Mouse (Mus musculus): ENCODE data around the gene Mettl15. TPM values are rescaled to one million over a fixed set of nuclear protein-coding genes. Genes with fewer than 3 reads are reported as not detected.

Mettl15 gene
- polyA plus RNA-seq, 1 experiment from 2014 or later = 15.1 TPM

- Histone ChIP-seq H3K27me3 (ENCODE audit: control insufficient read depth, insufficient read depth, low read depth, low read length) (no peaks in the 10 kb centered on the region), H3K4me3 (ENCODE audit: low read length) (peak overlapping the region; percentile 65), H3K27ac (ENCODE audit: low read length) (peak overlapping the region; percentile 32; the same call in 1 of the 2 replicates), H3K4me1 (replicated peaks; ENCODE audit: control insufficient read depth, insufficient read depth, low read length) (peaks cover 10% of the 10 kb centered on the region; the same call in 1 of the 2 replicates), H3K9ac (ENCODE audit: low read length) (peak overlapping the region; percentile 73), H3K4me2 (ENCODE audit: low read depth, low read length) (peak overlapping the region; percentile 61), H3K9me3 (ENCODE audit: control insufficient read depth, low read length) (no peaks in the 10 kb centered on the region), H3K36me3 (ENCODE audit: control insufficient read depth, insufficient read depth, low read length) (no peaks in the 10 kb centered on the region)
- no peak for ATAC-seq (ENCODE audit: low read depth)
- 4% methylated on average over 4 of the region's 4 CpGs for WGBS
Observed at GRCm38 (mm10) chr2:109280272-109280599, 312 bp downstream of the Mettl15 start.

GRCm38 (mm10) chr2:109278036-109278435 lies 2.5 kb downstream of the Mettl15 start:
- Histone ChIP-seq H3K9me3 (ENCODE audit: control insufficient read depth, low read length) (no peaks in the 10 kb centered on the region), H3K4me2 (ENCODE audit: low read depth, low read length) (peak overlapping the region; percentile 61), H3K4me3 (ENCODE audit: low read length) (peak overlapping the region; percentile 64), H3K27ac (ENCODE audit: low read length) (peak overlapping the region; percentile 21), H3K27me3 (ENCODE audit: control insufficient read depth, insufficient read depth, low read depth, low read length) (no peaks in the 10 kb centered on the region), H3K9ac (ENCODE audit: low read length) (peak overlapping the region; percentile 73), H3K4me1 (replicated peaks; ENCODE audit: control insufficient read depth, insufficient read depth, low read length) (peaks cover 10% of the 10 kb centered on the region; the same call in 1 of the 2 replicates), H3K36me3 (ENCODE audit: control insufficient read depth, insufficient read depth, low read length) (no peaks in the 10 kb centered on the region)
- under 1% methylated on average over 16 of the region's 16 CpGs for WGBS
- ATAC-seq (ENCODE audit: low read depth) = no peak

GRCm38 (mm10) chr2:109277593-109277992 lies 3.0 kb downstream of the Mettl15 start:
- ATAC-seq (ENCODE audit: low read depth) = no peak
- peak overlapping the region; percentile 61 for H3K4me2 ChIP-seq (ENCODE audit: low read depth, low read length)
- H3K36me3 ChIP-seq (ENCODE audit: control insufficient read depth, insufficient read depth, low read length) = no peaks in the 10 kb centered on the region
- H3K9me3 ChIP-seq (ENCODE audit: control insufficient read depth, low read length) = no peaks in the 10 kb centered on the region
- H3K4me1 ChIP-seq (replicated peaks; ENCODE audit: control insufficient read depth, insufficient read depth, low read length) = peaks cover 10% of the 10 kb centered on the region; the same call in 1 of the 2 replicates
- H3K27ac ChIP-seq (ENCODE audit: low read length) = peak overlapping the region; percentile 21
- peak overlapping the region; percentile 73 for H3K9ac ChIP-seq (ENCODE audit: low read length)
- 6% methylated on average over 7 of the region's 7 CpGs for WGBS
- H3K27me3 ChIP-seq (ENCODE audit: control insufficient read depth, insufficient read depth, low read depth, low read length) = no peaks in the 10 kb centered on the region
- peak overlapping the region; percentile 64 for H3K4me3 ChIP-seq (ENCODE audit: low read length)

GRCm38 (mm10) chr2:109273098-109273497 lies 7.5 kb downstream of the Mettl15 start:
- Histone ChIP-seq H3K9ac (ENCODE audit: low read length) (no peak overlapping the region), H3K4me2 (ENCODE audit: low read depth, low read length) (no peak overlapping the region), H3K27ac (ENCODE audit: low read length) (no peak overlapping the region), H3K9me3 (ENCODE audit: control insufficient read depth, low read length) (no peaks in the 10 kb centered on the region), H3K36me3 (ENCODE audit: control insufficient read depth, insufficient read depth, low read length) (no peaks in the 10 kb centered on the region), H3K4me1 (replicated peaks; ENCODE audit: control insufficient read depth, insufficient read depth, low read length) (peaks cover 2% of the 10 kb centered on the region; the same call in 1 of the 2 replicates), H3K27me3 (ENCODE audit: control insufficient read depth, insufficient read depth, low read depth, low read length) (no peaks in the 10 kb centered on the region), H3K4me3 (ENCODE audit: low read length) (no peak overlapping the region)
- no peak for ATAC-seq (ENCODE audit: low read depth)
- 70% methylated on average over 1 of the region's 1 CpGs for WGBS

GRCm38 (mm10) chr2:109262779-109263178 lies 17.8 kb downstream of the Mettl15 start:
- no peak for ATAC-seq (ENCODE audit: low read depth)
- H3K4me1 ChIP-seq (replicated peaks; ENCODE audit: control insufficient read depth, insufficient read depth, low read length) = no peaks in the 10 kb centered on the region
- no peaks in the 10 kb centered on the region for H3K9me3 ChIP-seq (ENCODE audit: control insufficient read depth, low read length)
- no peak overlapping the region for H3K9ac ChIP-seq (ENCODE audit: low read length)
- H3K4me3 ChIP-seq (ENCODE audit: low read length) = no peak overlapping the region
- H3K36me3 ChIP-seq (ENCODE audit: control insufficient read depth, insufficient read depth, low read length) = no peaks in the 10 kb centered on the region
- no peak overlapping the region for H3K4me2 ChIP-seq (ENCODE audit: low read depth, low read length)
- whole genome bisulfite sequencing = 79% methylated on average over 1 of the region's 1 CpGs
- no peak overlapping the region for H3K27ac ChIP-seq (ENCODE audit: low read length)
- no peaks in the 10 kb centered on the region for H3K27me3 ChIP-seq (ENCODE audit: control insufficient read depth, insufficient read depth, low read depth, low read length)

- H3K9ac ChIP-seq (ENCODE audit: low read length) = no peak overlapping the region
- WGBS = 72% methylated on average over 3 of the region's 3 CpGs
Observed at GRCm38 (mm10) chr2:109241947-109242346, 38.6 kb downstream of the Mettl15 start.

GRCm38 (mm10) chr2:109235741-109236140 lies 44.8 kb downstream of the Mettl15 start:
- Histone ChIP-seq H3K9ac (ENCODE audit: low read length) (no peak overlapping the region), H3K4me3 (ENCODE audit: low read length) (no peak overlapping the region), H3K36me3 (ENCODE audit: control insufficient read depth, insufficient read depth, low read length) (no peaks in the 10 kb centered on the region), H3K4me2 (ENCODE audit: low read depth, low read length) (no peak overlapping the region), H3K27ac (ENCODE audit: low read length) (no peak overlapping the region), H3K27me3 (ENCODE audit: control insufficient read depth, insufficient read depth, low read depth, low read length) (no peaks in the 10 kb centered on the region), H3K4me1 (replicated peaks; ENCODE audit: control insufficient read depth, insufficient read depth, low read length) (no peaks in the 10 kb centered on the region), H3K9me3 (ENCODE audit: control insufficient read depth, low read length) (no peaks in the 10 kb centered on the region)
- no peak for ATAC-seq (ENCODE audit: low read depth)
- 68% methylated on average over 1 of the region's 1 CpGs for WGBS

More at GRCm38 (mm10) chr2:109241947-109242346, 38.6 kb downstream of the Mettl15 start:
- no peak overlapping the region for H3K27ac ChIP-seq (ENCODE audit: low read length)
- H3K9me3 ChIP-seq (ENCODE audit: control insufficient read depth, low read length) = no peaks in the 10 kb centered on the region
- H3K36me3 ChIP-seq (ENCODE audit: control insufficient read depth, insufficient read depth, low read length) = no peaks in the 10 kb centered on the region
- H3K27me3 ChIP-seq (ENCODE audit: control insufficient read depth, insufficient read depth, low read depth, low read length) = no peaks in the 10 kb centered on the region
- ATAC-seq (ENCODE audit: low read depth) = no peak
- H3K4me3 ChIP-seq (ENCODE audit: low read length) = no peak overlapping the region
- H3K4me2 ChIP-seq (ENCODE audit: low read depth, low read length) = no peak overlapping the region
- H3K4me1 ChIP-seq (replicated peaks; ENCODE audit: control insufficient read depth, insufficient read depth, low read length) = no peaks in the 10 kb centered on the region

GRCm38 (mm10) chr2:109233876-109234275 lies 46.7 kb downstream of the Mettl15 start:
- H3K4me2 ChIP-seq (ENCODE audit: low read depth, low read length) = no peak overlapping the region
- no peaks in the 10 kb centered on the region for H3K4me1 ChIP-seq (replicated peaks; ENCODE audit: control insufficient read depth, insufficient read depth, low read length)
- H3K27me3 ChIP-seq (ENCODE audit: control insufficient read depth, insufficient read depth, low read depth, low read length) = no peaks in the 10 kb centered on the region
- 80% methylated on average over 4 of the region's 4 CpGs for WGBS
- no peak for ATAC-seq (ENCODE audit: low read depth)
- H3K27ac ChIP-seq (ENCODE audit: low read length) = no peak overlapping the region
- H3K4me3 ChIP-seq (ENCODE audit: low read length) = no peak overlapping the region
- no peaks in the 10 kb centered on the region for H3K36me3 ChIP-seq (ENCODE audit: control insufficient read depth, insufficient read depth, low read length)
- no peaks in the 10 kb centered on the region for H3K9me3 ChIP-seq (ENCODE audit: control insufficient read depth, low read length)
- no peak overlapping the region for H3K9ac ChIP-seq (ENCODE audit: low read length)

- ATAC-seq (ENCODE audit: low read depth) = no peak
- H3K27me3 ChIP-seq (ENCODE audit: control insufficient read depth, insufficient read depth, low read depth, low read length) = no peaks in the 10 kb centered on the region
- H3K4me2 ChIP-seq (ENCODE audit: low read depth, low read length) = no peak overlapping the region
- no peak overlapping the region for H3K27ac ChIP-seq (ENCODE audit: low read length)
- H3K36me3 ChIP-seq (ENCODE audit: control insufficient read depth, insufficient read depth, low read length) = no peaks in the 10 kb centered on the region
- no peaks in the 10 kb centered on the region for H3K4me1 ChIP-seq (replicated peaks; ENCODE audit: control insufficient read depth, insufficient read depth, low read length)
- no peak overlapping the region for H3K4me3 ChIP-seq (ENCODE audit: low read length)
- no peak overlapping the region for H3K9ac ChIP-seq (ENCODE audit: low read length)
- no peaks in the 10 kb centered on the region for H3K9me3 ChIP-seq (ENCODE audit: control insufficient read depth, low read length)
Observed at GRCm38 (mm10) chr2:109230443-109230842, 50.1 kb downstream of the Mettl15 start.

- H3K36me3 ChIP-seq (ENCODE audit: control insufficient read depth, insufficient read depth, low read length) = no peaks in the 10 kb centered on the region
- no peaks in the 10 kb centered on the region for H3K9me3 ChIP-seq (ENCODE audit: control insufficient read depth, low read length)
- ATAC-seq (ENCODE audit: low read depth) = no peak
- H3K4me3 ChIP-seq (ENCODE audit: low read length) = no peak overlapping the region
- no peaks in the 10 kb centered on the region for H3K4me1 ChIP-seq (replicated peaks; ENCODE audit: control insufficient read depth, insufficient read depth, low read length)
- H3K9ac ChIP-seq (ENCODE audit: low read length) = no peak overlapping the region
- H3K27ac ChIP-seq (ENCODE audit: low read length) = no peak overlapping the region
- no peak overlapping the region for H3K4me2 ChIP-seq (ENCODE audit: low read depth, low read length)
- H3K27me3 ChIP-seq (ENCODE audit: control insufficient read depth, insufficient read depth, low read depth, low read length) = no peaks in the 10 kb centered on the region
- 79% methylated on average over 3 of the region's 3 CpGs for WGBS
Observed at GRCm38 (mm10) chr2:109227196-109227595, 53.4 kb downstream of the Mettl15 start.

Data from lung, embryonic 16.5 days (tissue).